Comparison of ENCODE assay signal across 14 mouse cellular contexts in genomic region chr2:85138143-85138542, GRCm38 (mm10). TPM values are rescaled to one million over a fixed set of nuclear protein-coding genes. Genes with fewer than 3 reads are reported as not detected.
DNase-seq lines count a peak whose midpoint lies in the region; ATAC-seq and TF ChIP-seq lines count a peak whose summit lies in the region.
"Had no signal": no experiment of that assay in that cellular context is flagged by ENCODE, and none has a peak within 500 bp of the region (broad histone marks: within the 10 kb centered on the region; RNA-seq: fewer than 3 reads in every experiment).

No protein-coding gene starts in this region.

- no peaks in the 10 kb centered on the region for H3K9me3 ChIP-seq in forebrain, postnatal 0 days (ENCODE audit: low read length)
- no peaks in the 10 kb centered on the region for H3K9me3 ChIP-seq in forebrain, embryonic 12.5 days
- H3K9me3 ChIP-seq in lung, postnatal 0 days (ENCODE audit: low read length), result no peaks in the 10 kb centered on the region
- no peaks in the 10 kb centered on the region for H3K9me3 ChIP-seq in stomach, embryonic 14.5 days (ENCODE audit: control insufficient read depth, low read depth, low read length)
- H3K9me3 ChIP-seq: midbrain, embryonic 12.5 days had no signal

- WGBS in forebrain, postnatal 0 days, result 39% methylated on average over 2 of the region's 2 CpGs
- WGBS in forebrain, embryonic 12.5 days, result 26% methylated on average over 2 of the region's 2 CpGs
- WGBS in kidney, adult 2 months, result 29% methylated on average over 2 of the region's 2 CpGs
- 28% methylated on average over 2 of the region's 2 CpGs for WGBS in lung, postnatal 0 days
- 23% methylated on average over 2 of the region's 2 CpGs for WGBS in stomach, embryonic 14.5 days

- no peaks in the 10 kb centered on the region for H3K4me1 ChIP-seq in forebrain, postnatal 0 days (ENCODE audit: insufficient read depth)
- no peaks in the 10 kb centered on the region for H3K4me1 ChIP-seq in forebrain, embryonic 12.5 days
- H3K4me1 ChIP-seq in kidney, adult 2 months (ENCODE audit: control insufficient read depth, insufficient read depth, low read length), result no peaks in the 10 kb centered on the region
- H3K4me1 ChIP-seq in lung, postnatal 0 days (ENCODE audit: insufficient read depth, low read depth, low read length), result no peaks in the 10 kb centered on the region
- H3K4me1 ChIP-seq in stomach, embryonic 14.5 days (ENCODE audit: control insufficient read depth, insufficient read depth, low read length), result no peaks in the 10 kb centered on the region
- H3K4me1 ChIP-seq: midbrain, embryonic 12.5 days had no signal

- no peak for TF ChIP-seq EP300 in lung, postnatal 0 days (IDR thresholded peaks at IDR 0.05)

- peak; percentile 18; the same call in 1 of the 2 replicates for TF ChIP-seq CTCF in forebrain, postnatal 0 days (IDR thresholded peaks at IDR 0.05; ENCODE audit: low read depth)
- TF ChIP-seq CTCF in kidney, adult 2 months (conservative IDR thresholded peaks at IDR 0.05; ENCODE audit: insufficient read depth, insufficient read length, low read depth, low read length), result no peak
- peak; percentile 41; the same call in 1 of the 2 replicates for TF ChIP-seq CTCF in lung, postnatal 0 days (IDR thresholded peaks at IDR 0.05)

- DNase-seq in forebrain, postnatal 0 days, result no peak
- no peak for DNase-seq in kidney, adult 2 months
- no peak for DNase-seq in kidney, postnatal 4 days
- no peak for DNase-seq in lung, postnatal 0 days (ENCODE audit: low spot score)
- DNase-seq in lung, postnatal 4 days, result no peak
- DNase-seq: cerebellum, postnatal 10 days; gastrocnemius, postnatal 10 days; kidney, postnatal 36 days; left cerebral cortex, postnatal 4 days had no signal

- no peak overlapping the region for H3K9ac ChIP-seq in forebrain, postnatal 0 days
- H3K9ac ChIP-seq in forebrain, embryonic 12.5 days, result no peak overlapping the region
- H3K9ac ChIP-seq in lung, postnatal 0 days (replicated peaks; ENCODE audit: low read depth), result 0 out of 2 replicates have a peak overlapping the region, but pooled peaks have one; percentile 10
- no peak overlapping the region for H3K9ac ChIP-seq in stomach, embryonic 14.5 days (replicated peaks; ENCODE audit: low read depth, low read length)
- H3K9ac ChIP-seq: midbrain, embryonic 12.5 days had no signal

- no peaks in the 10 kb centered on the region for H3K27me3 ChIP-seq in forebrain, postnatal 0 days (ENCODE audit: insufficient read depth, low read length)
- H3K27me3 ChIP-seq in forebrain, embryonic 12.5 days, result no peaks in the 10 kb centered on the region; the same call in 1 of the 2 replicates
- no peaks in the 10 kb centered on the region for H3K27me3 ChIP-seq in kidney, adult 2 months (replicated peaks; ENCODE audit: control insufficient read depth, insufficient read depth, low read length)
- H3K27me3 ChIP-seq in lung, postnatal 0 days (replicated peaks; ENCODE audit: insufficient read depth, low read length), result no peaks in the 10 kb centered on the region
- H3K27me3 ChIP-seq in stomach, embryonic 14.5 days (ENCODE audit: control insufficient read depth, insufficient read depth, low read length), result no peaks in the 10 kb centered on the region

- no peak overlapping the region for H3K4me3 ChIP-seq in forebrain, postnatal 0 days (ENCODE audit: low read depth, low read length)
- H3K4me3 ChIP-seq in forebrain, embryonic 12.5 days (replicated peaks), result no peak overlapping the region
- no peak overlapping the region for H3K4me3 ChIP-seq in kidney, adult 2 months (ENCODE audit: insufficient read depth, low read depth, low read length)
- peak overlapping the region; percentile 31 for H3K4me3 ChIP-seq in lung, postnatal 0 days (ENCODE audit: low read depth, low read length)
- peak overlapping the region; percentile 11; the same call in 1 of the 2 replicates for H3K4me3 ChIP-seq in stomach, embryonic 14.5 days (ENCODE audit: low read depth, low read length)
- H3K4me3 ChIP-seq: erythroblast, embryonic 14.5 days; midbrain, embryonic 12.5 days had no signal

- no peak for ATAC-seq in forebrain, postnatal 0 days
- no peak for ATAC-seq in forebrain, embryonic 12.5 days (ENCODE audit: low FRiP score)
- ATAC-seq in lung, postnatal 0 days, result no peak
- ATAC-seq in stomach, embryonic 14.5 days (ENCODE audit: insufficient number of reproducible peaks, insufficient read depth, low FRiP score, low read depth), result no peak
- no peak for ATAC-seq in frontal cortex, adult (ENCODE audit: low TSS enrichment)

- H3K27ac ChIP-seq in forebrain, postnatal 0 days (ENCODE audit: low read depth, low read length), result no peak overlapping the region
- H3K27ac ChIP-seq in forebrain, embryonic 12.5 days, result no peak overlapping the region
- H3K27ac ChIP-seq in kidney, adult 2 months (ENCODE audit: insufficient read depth, low read depth, low read length), result peak overlapping the region; percentile 51; the same call in 1 of the 2 replicates
- H3K27ac ChIP-seq in lung, postnatal 0 days (ENCODE audit: low read length), result peak overlapping the region; percentile 28
- H3K27ac ChIP-seq in stomach, embryonic 14.5 days (ENCODE audit: low read length), result peak overlapping the region; percentile 16; the same call in 1 of the 2 replicates
- H3K27ac ChIP-seq: midbrain, embryonic 12.5 days had no signal

- no peak overlapping the region for H3K4me2 ChIP-seq in forebrain, postnatal 0 days (ENCODE audit: low read depth)
- H3K4me2 ChIP-seq in forebrain, embryonic 12.5 days, result no peak overlapping the region
- H3K4me2 ChIP-seq in lung, postnatal 0 days (replicated peaks; ENCODE audit: low read depth, low read length), result peak overlapping the region; percentile 32; the same call in 1 of the 2 replicates
- H3K4me2 ChIP-seq in stomach, embryonic 14.5 days (replicated peaks; ENCODE audit: low read depth, low read length), result no peak overlapping the region
- H3K4me2 ChIP-seq: midbrain, embryonic 12.5 days had no signal

- TF ChIP-seq POLR2A in kidney, adult 2 months (IDR thresholded peaks at IDR 0.05; ENCODE audit: low read depth, low read length), result no peak

- H3K36me3 ChIP-seq in forebrain, postnatal 0 days (ENCODE audit: insufficient read depth), result no peaks in the 10 kb centered on the region
- no peaks in the 10 kb centered on the region for H3K36me3 ChIP-seq in forebrain, embryonic 12.5 days (replicated peaks)
- no peaks in the 10 kb centered on the region for H3K36me3 ChIP-seq in kidney, adult 2 months (ENCODE audit: control insufficient read depth, insufficient read depth, low read length)
- no peaks in the 10 kb centered on the region for H3K36me3 ChIP-seq in lung, postnatal 0 days (ENCODE audit: insufficient read depth, low read length)
- H3K36me3 ChIP-seq in stomach, embryonic 14.5 days (ENCODE audit: control insufficient read depth, insufficient read depth, low read length), result no peaks in the 10 kb centered on the region
- H3K36me3 ChIP-seq: midbrain, embryonic 12.5 days had no signal

RNA-seq across cellular contexts. Expression of gene Aplnr, which starts 2.1 kb away (rescaled TPM):
- total RNA-seq in forebrain, postnatal 0 days (2014; rRNA removed), result 12.1 and 22.6 TPM in 2 replicates
- polyA plus RNA-seq in forebrain, postnatal 0 days (2015; fragmentation: Nextera tagmentation; extraction: Ambion mirVana), result 23.9 and 25.3 TPM in 2 replicates
- polyA plus RNA-seq in forebrain, embryonic 12.5 days (2016; fragmentation: Nextera tagmentation; extraction: Ambion mirVana), result 27.7 and 28.1 TPM in 2 replicates
- 14.0 and 16.6 TPM in 2 replicates for polyA plus RNA-seq in kidney, adult 2 months (2012; rRNA removed)
- 84.1 and 90.6 TPM in 2 replicates for polyA plus RNA-seq in lung, postnatal 0 days (2015; fragmentation: Nextera tagmentation; extraction: Ambion mirVana)
- 52.0 and 57.1 TPM in 2 replicates for polyA plus RNA-seq in stomach, embryonic 14.5 days (2014; fragmentation: Nextera tagmentation; extraction: Ambion mirVana)
- polyA plus RNA-seq: erythroblast, embryonic 14.5 days had no signal

RNA-seq across cellular contexts. Expression of gene Lrrc55, which starts 58.9 kb away (rescaled TPM):
- total RNA-seq in forebrain, postnatal 0 days (2014; rRNA removed), result 31.5 and 36.7 TPM in 2 replicates
- polyA plus RNA-seq in forebrain, postnatal 0 days (2015; fragmentation: Nextera tagmentation; extraction: Ambion mirVana), result 11.2 and 14.6 TPM in 2 replicates
- polyA plus RNA-seq in forebrain, embryonic 12.5 days (2016; fragmentation: Nextera tagmentation; extraction: Ambion mirVana), result 2.8 and 3.1 TPM in 2 replicates
- polyA plus RNA-seq in kidney, adult 2 months (2012; rRNA removed), result 0.52 and 0.61 TPM in 2 replicates
- 0.10 and 0.25 TPM in 2 replicates for polyA plus RNA-seq in lung, postnatal 0 days (2015; fragmentation: Nextera tagmentation; extraction: Ambion mirVana)
- 2.7 and 3.0 TPM in 2 replicates for polyA plus RNA-seq in stomach, embryonic 14.5 days (2014; fragmentation: Nextera tagmentation; extraction: Ambion mirVana)
- polyA plus RNA-seq: erythroblast, embryonic 14.5 days had no signal

Comparison
In these comparisons a context has a peak if more than half of its experiments do, and no peak if none do; other contexts are left out.
1. H3K27ac ChIP-seq: peak in kidney, adult 2 months (single experiment), lung, postnatal 0 days (single experiment) and stomach, embryonic 14.5 days (single experiment); none in forebrain, postnatal 0 days (single experiment) and forebrain, embryonic 12.5 days (single experiment).
2. H3K4me3 ChIP-seq: peak in lung, postnatal 0 days (single experiment) and stomach, embryonic 14.5 days (single experiment); none in forebrain, postnatal 0 days (single experiment), forebrain, embryonic 12.5 days (single experiment) and kidney, adult 2 months (single experiment).